Mouse (Mus musculus) cerebellum, adult 2 months (tissue): Measurements from ENCODE around the gene Bbs5.

ENCODE experiments used
- CTCF ChIP-seq: fragments of 200-500 bp; IDR thresholded peaks from 2 replicates; pipeline ENCODE4 v1.5.1; 2011; ENCODE audit warnings: low read depth, mild to moderate bottlenecking, control low read depth, low read length, moderate library complexity, borderline replicate concordance; ENCODE audit not compliant: insufficient read depth
- POLR2A ChIP-seq: fragments of 200-500 bp; IDR thresholded peaks from 2 replicates; pipeline ENCODE4 v1.6.1; 2011; ENCODE audit warnings: low read length, control low read depth, borderline replicate concordance; ENCODE audit not compliant: insufficient read depth

- TF ChIP-seq POLR2A: peak; percentile 50; the same call in 1 of the 2 replicates
- TF ChIP-seq CTCF: no peak
Observed at GRCm38 (mm10) chr2:69712981-69713625, 66.1 kb downstream of the Bbs5 start, which contains the start of gene Fastkd1.
